8 mouse cellular contexts compared by ENCODE assay signal in the genomic region with DNA sequence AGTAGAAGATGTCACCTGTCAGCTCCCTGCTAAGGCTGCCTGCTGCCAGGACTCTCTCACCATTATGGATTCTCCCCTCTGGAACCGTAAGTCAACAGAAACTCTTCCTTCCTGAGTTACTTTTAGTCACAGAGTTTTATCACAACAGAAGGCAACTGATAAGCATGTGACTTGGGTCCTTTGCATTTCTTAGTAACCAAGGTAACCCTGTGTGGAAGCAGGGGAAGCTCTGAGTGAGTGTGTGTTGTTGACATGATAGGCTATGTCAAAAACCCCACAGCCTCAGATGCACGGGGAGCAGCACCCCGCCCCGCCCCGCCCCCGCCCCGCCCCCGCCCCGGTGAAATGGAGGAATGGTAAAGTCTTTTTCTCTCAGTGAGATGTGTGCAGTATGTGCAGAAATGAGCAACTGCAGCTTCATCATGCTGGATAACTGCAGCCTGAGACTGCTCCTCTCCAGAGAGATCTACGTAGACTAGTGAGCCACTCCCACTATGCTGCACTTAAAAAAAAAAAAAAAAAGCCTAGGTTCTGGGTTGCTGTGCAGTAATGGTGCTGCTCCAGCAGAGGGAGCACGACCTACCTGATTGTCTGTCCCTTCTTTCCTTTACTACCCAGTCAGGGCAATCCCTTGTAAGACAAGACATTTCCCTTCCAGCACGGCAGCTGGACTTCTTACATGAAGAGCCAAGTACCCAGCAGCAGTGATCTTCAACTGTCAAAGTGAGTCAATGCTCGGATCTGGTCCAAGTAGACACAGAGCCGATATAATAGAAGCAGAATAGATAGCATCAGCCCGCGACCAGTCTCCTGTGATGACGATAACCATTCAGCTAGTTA.
DNase-seq lines count a peak whose midpoint lies in the region; ATAC-seq lines count a peak whose summit lies in the region.

No protein-coding gene starts in this region.

- DNase-seq in ES-CJ7 (ENCODE audit: low read depth, low spot score), result peak; percentile 84
- peak; percentile 38 to 62 for DNase-seq in adrenal gland, postnatal 36 days
- DNase-seq in layer of hippocampus, adult 9-11 months, result peak; percentile 70
- DNase-seq in lung, postnatal 10 days, result peak; percentile 63
- peak; percentile 24 for DNase-seq in retina, postnatal 7 days (ENCODE audit: low read depth, low spot score)
- no peak for DNase-seq in urinary bladder, postnatal 4 days (ENCODE audit: low spot score in 2 of 2)

- 0 out of 2 replicates have a peak overlapping the region, but pooled peaks have one; percentile 22 for H3K4me3 ChIP-seq in embryonic facial prominence, embryonic 15.5 days (replicated peaks)

- no peak overlapping the region for H3K9ac ChIP-seq in embryonic facial prominence, embryonic 15.5 days

- ATAC-seq in embryonic facial prominence, embryonic 15.5 days (ENCODE audit: insufficient number of reproducible peaks, low FRiP score, low TSS enrichment, low read depth), result peak; percentile 73
- peak; percentile 59 to 76 for ATAC-seq in hematopoietic stem cell, adult 5-6 weeks (replicated peaks in 1 of 2; ENCODE audit: insufficient read depth in 1 of 2, low FRiP score in 2 of 2, low TSS enrichment in 1 of 2, low read depth in 1 of 2, poor library complexity in 2 of 2, severe bottlenecking in 2 of 2)

- no peaks in the 10 kb centered on the region for H3K36me3 ChIP-seq in embryonic facial prominence, embryonic 15.5 days

- H3K27me3 ChIP-seq in embryonic facial prominence, embryonic 15.5 days, result no peaks in the 10 kb centered on the region

- no peak overlapping the region for H3K27ac ChIP-seq in embryonic facial prominence, embryonic 15.5 days (replicated peaks)

- H3K4me1 ChIP-seq in embryonic facial prominence, embryonic 15.5 days, result peaks cover 3% of the 10 kb centered on the region; the same call in 1 of the 2 replicates

- 36% methylated on average over 17 of the region's 17 CpGs for WGBS in embryonic facial prominence, embryonic 15.5 days

- no peaks in the 10 kb centered on the region for H3K9me3 ChIP-seq in embryonic facial prominence, embryonic 15.5 days (replicated peaks)

- peak overlapping the region; percentile 36 for H3K4me2 ChIP-seq in embryonic facial prominence, embryonic 15.5 days (replicated peaks)

Comparison
In these comparisons a context has a peak if more than half of its experiments do, and no peak if none do; other contexts are left out.
1. DNase-seq: peak in ES-CJ7 (single experiment), adrenal gland, postnatal 36 days (2 of 2), layer of hippocampus, adult 9-11 months (single experiment), lung, postnatal 10 days (single experiment) and retina, postnatal 7 days (single experiment); none in urinary bladder, postnatal 4 days (0 of 2).